Mouse (Mus musculus): ENCODE results near the gene Gm21970. TPM values are rescaled to one million over a fixed set of nuclear protein-coding genes. Genes with fewer than 3 reads are reported as not detected.

Gm21970 gene
- polyA plus RNA-seq, 1 experiment from 2014 or later: 0.45 TPM

DNA sequence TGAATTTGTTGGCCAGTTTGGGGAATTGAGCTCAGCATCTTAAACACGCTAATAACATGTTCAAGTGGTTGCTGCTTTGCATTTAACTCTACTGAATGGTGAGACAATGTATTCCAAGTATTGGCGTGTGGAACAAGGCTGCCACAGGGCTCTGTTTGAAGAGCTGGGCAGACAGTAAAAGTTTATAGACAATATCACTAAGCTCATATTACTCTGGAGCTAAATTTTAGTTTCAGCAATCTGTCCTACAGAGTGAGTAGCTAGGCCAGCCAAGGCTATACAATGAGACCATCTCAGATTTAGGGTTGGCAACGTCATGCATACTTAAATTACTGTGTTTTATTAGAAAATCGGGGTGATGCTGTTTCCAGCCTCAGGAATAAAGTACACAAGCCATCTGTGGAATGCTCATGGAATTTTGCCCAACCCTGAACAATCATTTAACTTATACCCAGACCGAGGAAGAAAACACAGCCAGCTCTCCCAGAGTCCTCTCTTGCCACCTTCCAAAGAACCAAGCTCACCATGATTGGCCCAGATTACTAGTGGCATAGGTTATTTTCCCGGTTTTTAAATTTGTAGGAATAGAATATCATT lies 10.1 kb downstream of the Gm21970 start:
- H3K9me3 ChIP-seq (ENCODE audit: control insufficient read depth, low read length): no peaks in the 10 kb centered on the region
- ATAC-seq (replicated peaks; ENCODE audit: low FRiP score, low TSS enrichment, low read depth) (no peak), DNase-seq (ENCODE audit: low spot score) (no peak)
- H3K4me2 ChIP-seq (ENCODE audit: low read length): no peak overlapping the region
- H3K36me3 ChIP-seq (ENCODE audit: control insufficient read depth, insufficient read depth, low read length): peaks cover 14% of the 10 kb centered on the region; the same call in 1 of the 2 replicates
- peaks cover 6% of the 10 kb centered on the region for H3K4me1 ChIP-seq (replicated peaks; ENCODE audit: control insufficient read depth, insufficient read depth, low read length)
- WGBS: 79% methylated on average over 6 of the region's 6 CpGs
- H3K9ac ChIP-seq (ENCODE audit: low read length): no peak overlapping the region
- H3K4me3 ChIP-seq (ENCODE audit: low read depth, low read length): no peak overlapping the region
- H3K27ac ChIP-seq (ENCODE audit: low read depth): no peak overlapping the region
- H3K27me3 ChIP-seq (replicated peaks; ENCODE audit: control insufficient read depth, insufficient read depth, low read length): no peaks in the 10 kb centered on the region

DNA sequence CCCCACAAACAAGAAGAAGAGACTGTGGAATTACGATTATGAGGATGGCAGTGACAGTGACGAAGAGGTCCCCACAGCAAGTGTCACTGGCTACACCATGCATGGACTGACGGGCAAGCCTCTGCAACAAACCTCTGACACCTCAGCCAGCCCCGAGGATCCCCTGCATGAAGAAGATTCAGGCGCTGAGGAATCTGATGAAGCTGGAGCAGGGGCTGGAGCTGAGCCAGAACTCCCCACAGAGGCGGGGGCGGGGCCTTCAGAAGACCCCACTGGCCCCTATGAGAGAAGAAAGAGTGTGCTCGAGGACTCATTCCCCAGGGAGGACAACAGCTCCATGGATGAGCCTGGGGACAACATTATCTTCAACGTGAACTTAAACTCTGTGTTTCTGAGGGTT lies 12.3 kb downstream of the Gm21970 start:
- no peak for DNase-seq (ENCODE audit: low spot score)
- H3K27ac ChIP-seq (ENCODE audit: low read depth): no peak overlapping the region
- no peak overlapping the region for H3K9ac ChIP-seq (ENCODE audit: low read length)
- H3K4me3 ChIP-seq (ENCODE audit: low read depth, low read length): no peak overlapping the region
- ATAC-seq (replicated peaks; ENCODE audit: low FRiP score, low TSS enrichment, low read depth): no peak
- H3K4me1 ChIP-seq (replicated peaks; ENCODE audit: control insufficient read depth, insufficient read depth, low read length): peaks cover 10% of the 10 kb centered on the region
- no peak overlapping the region for H3K4me2 ChIP-seq (ENCODE audit: low read length)
- peaks cover 11% of the 10 kb centered on the region; the same call in 1 of the 2 replicates for H3K36me3 ChIP-seq (ENCODE audit: control insufficient read depth, insufficient read depth, low read length)
- 80% methylated on average over 9 of the region's 9 CpGs for WGBS
- no peaks in the 10 kb centered on the region for H3K27me3 ChIP-seq (replicated peaks; ENCODE audit: control insufficient read depth, insufficient read depth, low read length)
- H3K9me3 ChIP-seq (ENCODE audit: control insufficient read depth, low read length): no peaks in the 10 kb centered on the region

GRCm38 (mm10) chr16:91404187-91404586 lies 12.7 kb downstream of the Gm21970 start:
- H3K36me3 ChIP-seq (ENCODE audit: control insufficient read depth, insufficient read depth, low read length): peaks cover 11% of the 10 kb centered on the region; the same call in 1 of the 2 replicates
- H3K4me3 ChIP-seq (ENCODE audit: low read depth, low read length): no peak overlapping the region
- no peaks in the 10 kb centered on the region for H3K9me3 ChIP-seq (ENCODE audit: control insufficient read depth, low read length)
- no peak overlapping the region for H3K27ac ChIP-seq (ENCODE audit: low read depth)
- no peak overlapping the region for H3K4me2 ChIP-seq (ENCODE audit: low read length)
- DNase-seq (ENCODE audit: low spot score) (no peak), ATAC-seq (replicated peaks; ENCODE audit: low FRiP score, low TSS enrichment, low read depth) (no peak)
- H3K4me1 ChIP-seq (replicated peaks; ENCODE audit: control insufficient read depth, insufficient read depth, low read length): peaks cover 10% of the 10 kb centered on the region
- no peak overlapping the region for H3K9ac ChIP-seq (ENCODE audit: low read length)
- no peaks in the 10 kb centered on the region for H3K27me3 ChIP-seq (replicated peaks; ENCODE audit: control insufficient read depth, insufficient read depth, low read length)
- WGBS: 93% methylated on average over 8 of the region's 8 CpGs

GRCm38 (mm10) chr16:91404828-91405577 lies 13.5 kb downstream of the Gm21970 start:
- no peak overlapping the region for H3K4me2 ChIP-seq (ENCODE audit: low read length)
- peaks cover 11% of the 10 kb centered on the region; the same call in 1 of the 2 replicates for H3K36me3 ChIP-seq (ENCODE audit: control insufficient read depth, insufficient read depth, low read length)
- no peaks in the 10 kb centered on the region for H3K27me3 ChIP-seq (replicated peaks; ENCODE audit: control insufficient read depth, insufficient read depth, low read length)
- H3K4me1 ChIP-seq (replicated peaks; ENCODE audit: control insufficient read depth, insufficient read depth, low read length): peaks cover 10% of the 10 kb centered on the region
- ATAC-seq (replicated peaks; ENCODE audit: low FRiP score, low TSS enrichment, low read depth): no peak
- no peaks in the 10 kb centered on the region for H3K9me3 ChIP-seq (ENCODE audit: control insufficient read depth, low read length)
- no peak overlapping the region for H3K27ac ChIP-seq (ENCODE audit: low read depth)
- H3K9ac ChIP-seq (ENCODE audit: low read length): no peak overlapping the region
- 81% methylated on average over 10 of the region's 10 CpGs for WGBS
- H3K4me3 ChIP-seq (ENCODE audit: low read depth, low read length): no peak overlapping the region
- no peak for DNase-seq (ENCODE audit: low spot score)

GRCm38 (mm10) chr16:91405640-91406584 lies 14.4 kb downstream of the Gm21970 start, which contains the start of gene Il10rb:
TSS of gene Il10rb (plus strand) at chr16:91406164.
- H3K27me3 ChIP-seq (replicated peaks; ENCODE audit: control insufficient read depth, insufficient read depth, low read length): no peaks in the 10 kb centered on the region
- peak; percentile 81 for DNase-seq (ENCODE audit: low spot score)
- peaks cover 11% of the 10 kb centered on the region; the same call in 1 of the 2 replicates for H3K36me3 ChIP-seq (ENCODE audit: control insufficient read depth, insufficient read depth, low read length)
- no peaks in the 10 kb centered on the region for H3K9me3 ChIP-seq (ENCODE audit: control insufficient read depth, low read length)
- H3K27ac ChIP-seq (ENCODE audit: low read depth): peak within 1 kb of the TSS; percentile 70
- 7% methylated on average over 41 of the region's 51 CpGs for WGBS
- ATAC-seq (replicated peaks; ENCODE audit: low FRiP score, low TSS enrichment, low read depth): peak; percentile 86
- peak within 1 kb of the TSS; percentile 73 for H3K9ac ChIP-seq (ENCODE audit: low read length)
- peak within 1 kb of the TSS; percentile 87 for H3K4me2 ChIP-seq (ENCODE audit: low read length)
- peaks cover 10% of the 10 kb centered on the region for H3K4me1 ChIP-seq (replicated peaks; ENCODE audit: control insufficient read depth, insufficient read depth, low read length)
- H3K4me3 ChIP-seq (ENCODE audit: low read depth, low read length): peak within 1 kb of the TSS; percentile 78

DNA sequence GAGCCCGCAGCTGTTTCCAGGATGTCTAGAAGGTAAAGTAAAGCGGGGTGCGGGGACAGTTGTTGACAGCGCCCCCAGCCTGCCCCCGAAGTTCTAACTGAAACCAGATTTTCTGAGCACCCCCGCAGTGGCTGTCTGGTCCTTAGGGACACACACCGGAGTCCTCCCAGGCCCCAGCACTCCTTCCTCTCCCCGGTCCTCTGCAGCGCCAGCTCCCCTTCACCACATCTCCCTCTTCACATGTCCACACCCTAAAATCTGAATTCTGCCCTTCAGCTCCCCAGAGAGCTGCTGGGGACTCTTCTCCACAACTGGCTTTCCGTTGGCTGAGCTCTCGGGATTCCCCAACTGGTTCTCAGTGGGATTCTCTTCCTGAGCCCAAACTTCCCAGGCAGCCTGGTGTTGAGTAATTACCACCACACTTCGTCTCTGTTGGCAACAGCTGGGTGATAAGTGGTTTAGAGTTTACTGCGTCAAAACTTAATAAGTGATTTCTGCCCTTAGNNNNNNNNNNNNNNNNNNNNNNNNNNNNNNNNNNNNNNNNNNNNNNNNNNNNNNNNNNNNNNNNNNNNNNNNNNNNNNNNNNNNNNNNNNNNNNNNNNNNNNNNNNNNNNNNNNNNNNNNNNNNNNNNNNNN lies 15.2 kb downstream of the Gm21970 start:
- peak; percentile 72 for DNase-seq (ENCODE audit: low spot score)
- H3K27ac ChIP-seq (ENCODE audit: low read depth): peak overlapping the region; percentile 70
- peaks cover 11% of the 10 kb centered on the region; the same call in 1 of the 2 replicates for H3K36me3 ChIP-seq (ENCODE audit: control insufficient read depth, insufficient read depth, low read length)
- peak overlapping the region; percentile 87 for H3K4me2 ChIP-seq (ENCODE audit: low read length)
- H3K4me1 ChIP-seq (replicated peaks; ENCODE audit: control insufficient read depth, insufficient read depth, low read length): peaks cover 10% of the 10 kb centered on the region
- ATAC-seq (replicated peaks; ENCODE audit: low FRiP score, low TSS enrichment, low read depth): 0 out of 2 replicates have a peak, but pooled peaks have one; percentile 7
- WGBS: 2% methylated on average over 13 of the region's 13 CpGs
- no peaks in the 10 kb centered on the region for H3K27me3 ChIP-seq (replicated peaks; ENCODE audit: control insufficient read depth, insufficient read depth, low read length)
- H3K4me3 ChIP-seq (ENCODE audit: low read depth, low read length): peak overlapping the region; percentile 78
- H3K9ac ChIP-seq (ENCODE audit: low read length): peak overlapping the region; percentile 73
- H3K9me3 ChIP-seq (ENCODE audit: control insufficient read depth, low read length): no peaks in the 10 kb centered on the region

DNA sequence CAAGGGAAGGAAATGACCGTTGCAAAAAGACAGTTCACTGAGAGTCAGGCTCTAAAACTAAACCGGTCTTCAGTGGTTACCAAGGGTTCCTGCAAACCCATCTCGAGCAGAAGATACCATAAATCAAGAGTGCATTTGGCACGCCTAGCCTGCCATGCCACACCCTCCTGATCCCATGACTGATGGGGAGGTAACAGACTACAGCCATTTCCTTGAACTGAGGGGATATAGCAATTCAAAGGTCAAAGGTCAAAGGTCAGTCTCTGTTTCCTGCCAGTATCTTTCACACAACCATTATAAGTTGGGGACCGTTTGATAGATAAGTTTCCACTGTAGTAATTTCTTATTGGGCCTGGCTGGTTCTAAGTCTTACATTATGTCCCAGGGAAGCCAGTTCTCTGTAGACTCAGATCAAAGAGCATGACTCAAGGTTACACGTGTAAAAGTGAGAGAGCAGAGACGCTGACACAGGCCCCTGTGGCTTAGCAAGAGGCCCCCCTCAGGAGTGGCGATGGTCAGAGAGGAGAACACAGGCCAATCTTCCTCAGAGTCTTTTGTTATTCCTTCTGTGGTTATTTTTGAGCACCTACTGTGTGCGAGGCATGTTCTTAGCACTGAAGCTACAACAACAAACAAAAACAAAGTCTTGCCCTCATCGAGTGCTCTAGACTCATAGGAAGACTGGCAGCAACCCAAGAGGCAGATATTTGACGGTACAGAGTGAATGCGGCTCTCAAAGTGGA lies 21.8 kb downstream of the Gm21970 start:
- DNase-seq (ENCODE audit: low spot score): no peak
- Histone ChIP-seq H3K9ac (ENCODE audit: low read length) (no peak overlapping the region), H3K27ac (ENCODE audit: low read depth) (no peak overlapping the region), H3K36me3 (ENCODE audit: control insufficient read depth, insufficient read depth, low read length) (peaks cover 42% of the 10 kb centered on the region), H3K4me2 (ENCODE audit: low read length) (no peak overlapping the region), H3K4me3 (ENCODE audit: low read depth, low read length) (no peak overlapping the region), H3K4me1 (replicated peaks; ENCODE audit: control insufficient read depth, insufficient read depth, low read length) (0 out of 2 replicates have a peak, but pooled peaks cover 2% of the 10 kb centered on the region), H3K27me3 (replicated peaks; ENCODE audit: control insufficient read depth, insufficient read depth, low read length) (no peaks in the 10 kb centered on the region), H3K9me3 (ENCODE audit: control insufficient read depth, low read length) (no peaks in the 10 kb centered on the region)
- 39% methylated on average over 12 of the region's 12 CpGs for whole genome bisulfite sequencing
- peak; percentile 51; the same call in 1 of the 2 replicates for ATAC-seq (replicated peaks; ENCODE audit: low FRiP score, low TSS enrichment, low read depth)
